Mouse (Mus musculus): ENCODE data around the gene Olfr164.

Olfr164 gene

GRCm38 (mm10) chr16:19313964-19314363 lies at the start of gene Olfr164:
Gene Olfr164 (minus strand): TSS chr16:19314064.
- no peak for DNase-seq (ENCODE audit: low read depth)

- DNase-seq (ENCODE audit: low read depth) = no peak
These were observed 35.2 kb upstream of the Olfr164 start for GRCm38 (mm10) chr16:19349111-19349510.

GRCm38 (mm10) chr16:19263235-19263634 lies 50.6 kb downstream of the Olfr164 start:
- DNase-seq (ENCODE audit: low read depth) = no peak

- DNase-seq (ENCODE audit: low read depth) = no peak
These were observed 53.1 kb downstream of the Olfr164 start for GRCm38 (mm10) chr16:19260780-19261179.

GRCm38 (mm10) chr16:19245835-19246234 lies 68.0 kb downstream of the Olfr164 start:
- DNase-seq (ENCODE audit: low read depth) = no peak

- no peak for DNase-seq (ENCODE audit: low read depth)
These were observed 72.3 kb downstream of the Olfr164 start for GRCm38 (mm10) chr16:19241539-19242025.

- DNase-seq (ENCODE audit: low read depth) = no peak
These were observed 72.9 kb downstream of the Olfr164 start for GRCm38 (mm10) chr16:19240792-19241538.

- DNase-seq (ENCODE audit: low read depth) = no peak
These were observed 77.1 kb downstream of the Olfr164 start for GRCm38 (mm10) chr16:19236719-19237118.
